Mouse (Mus musculus) left cerebral cortex, adult 9 months (tissue): ENCODE measurements around the gene Obsl1.

Experiments used
- DNase-seq, 2 experiments: peaks; one replicate each; pipeline ENCODE4 v3.0.0; 2022; ENCODE audit warnings: low spot score in 2 of 2

The Obsl1 gene

DNA sequence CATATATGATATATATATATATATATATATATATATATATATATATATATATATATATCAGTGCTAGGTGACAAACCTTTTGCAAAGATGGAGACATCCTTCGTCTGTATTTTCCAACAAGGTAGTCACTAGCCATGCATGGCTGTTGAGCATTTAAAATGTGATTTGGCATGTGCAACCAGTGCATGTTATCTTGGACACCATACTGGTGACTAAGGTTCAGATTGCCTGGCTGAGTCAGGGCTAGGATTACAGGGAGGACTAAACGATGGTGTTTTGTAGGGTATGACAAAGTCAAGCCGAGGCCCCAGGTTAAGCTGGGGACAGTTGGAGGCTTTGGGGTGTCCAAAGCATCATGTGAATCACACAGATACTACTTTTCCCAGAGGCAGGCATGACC lies 50.8 kb downstream of the Obsl1 start:
- no peak for DNase-seq

DNA sequence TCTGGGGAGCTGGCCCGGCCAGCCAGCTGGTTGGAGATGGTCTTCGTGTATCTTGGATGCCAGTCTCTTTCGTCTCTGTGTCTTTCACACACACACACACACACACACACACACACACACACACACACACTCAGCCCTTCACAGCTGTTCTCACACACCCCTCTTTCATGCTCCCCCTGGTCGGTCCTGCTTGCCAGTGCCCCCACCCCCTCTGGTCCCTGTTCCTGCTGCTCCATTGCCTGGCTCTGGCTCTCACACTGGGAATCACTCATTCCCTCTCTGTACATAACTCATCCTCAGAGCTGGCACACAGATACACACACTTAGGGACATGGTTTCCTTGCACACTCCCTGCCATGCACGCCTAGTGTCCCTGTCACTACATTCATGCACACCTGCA lies 54.4 kb downstream of the Obsl1 start:
- no peak for DNase-seq

DNA sequence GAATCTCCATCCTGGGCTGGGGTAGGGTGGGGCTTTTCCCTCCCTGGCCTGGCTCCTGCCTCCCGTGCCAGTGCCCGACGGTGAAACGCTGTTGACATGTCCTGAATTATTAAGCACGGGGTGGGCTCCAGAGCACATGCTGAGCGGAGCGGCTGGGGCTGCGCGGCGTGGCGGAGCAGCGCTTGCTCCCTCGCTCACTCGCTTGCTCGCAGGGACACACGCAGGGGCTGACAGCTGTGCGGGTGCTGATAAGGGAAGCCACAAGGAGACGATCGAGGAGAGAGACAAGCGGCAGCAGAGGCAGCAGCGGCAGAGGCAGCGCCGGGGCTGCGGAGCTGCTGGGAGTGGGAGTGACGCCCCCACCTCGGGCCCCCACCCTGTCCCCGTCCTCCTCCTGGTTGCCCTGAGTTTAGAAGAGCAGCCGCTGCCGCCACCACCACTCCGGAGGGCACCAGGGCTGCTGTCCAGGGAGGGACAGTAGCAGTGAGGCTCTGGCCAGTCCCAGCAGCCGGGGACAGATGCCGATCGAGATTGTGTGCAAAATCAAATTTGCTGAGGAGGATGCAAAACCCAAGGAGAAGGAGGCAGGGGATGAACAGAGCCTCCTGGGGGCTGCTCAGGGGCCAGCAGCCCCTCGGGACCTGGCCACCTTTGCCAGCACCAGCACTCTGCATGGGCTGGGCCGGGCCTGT lies 55.8 kb downstream of the Obsl1 start, which contains the start of gene Asic4:
Gene Asic4, plus strand, starts transcription at position 123 of the 692 bp plus-strand sequence.
- DNase-seq: no peak

DNA sequence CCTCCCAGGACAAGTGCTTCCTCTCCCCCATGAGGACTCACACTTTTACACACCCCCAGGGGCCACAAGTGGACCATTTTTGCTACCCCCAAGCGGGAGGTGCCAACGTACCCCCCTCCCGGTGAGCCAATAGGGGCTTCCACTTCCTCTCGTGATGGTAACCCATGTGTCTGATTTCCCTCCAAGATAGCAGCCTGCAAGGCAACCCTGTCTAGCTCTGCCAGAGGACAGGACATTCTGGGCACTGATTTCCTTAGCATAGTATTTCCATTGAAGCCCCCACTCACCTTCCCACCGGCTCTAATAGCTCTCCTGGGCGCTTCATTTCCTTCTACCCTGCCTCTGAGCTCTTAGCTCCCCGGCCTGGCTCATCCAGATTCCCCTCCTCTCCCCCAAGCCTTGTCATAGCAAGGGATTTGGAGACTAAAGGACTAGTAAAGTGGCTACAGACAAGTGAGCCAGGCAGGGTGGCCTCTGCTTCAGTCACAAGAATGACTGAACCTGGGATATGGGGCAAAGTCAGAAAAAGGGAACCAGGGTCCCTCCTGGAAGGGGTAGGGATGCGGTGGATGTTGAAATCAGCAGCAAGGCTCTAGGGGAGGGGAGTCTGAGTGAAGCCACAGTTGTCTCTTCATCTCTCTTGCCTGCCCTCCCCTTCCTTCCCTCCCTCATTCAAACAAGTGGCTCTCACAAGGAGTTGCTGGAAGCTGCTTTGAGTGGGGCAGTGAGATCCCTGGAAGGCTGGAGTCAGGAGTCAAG lies 56.7 kb downstream of the Obsl1 start:
- DNase-seq: no peak

DNA sequence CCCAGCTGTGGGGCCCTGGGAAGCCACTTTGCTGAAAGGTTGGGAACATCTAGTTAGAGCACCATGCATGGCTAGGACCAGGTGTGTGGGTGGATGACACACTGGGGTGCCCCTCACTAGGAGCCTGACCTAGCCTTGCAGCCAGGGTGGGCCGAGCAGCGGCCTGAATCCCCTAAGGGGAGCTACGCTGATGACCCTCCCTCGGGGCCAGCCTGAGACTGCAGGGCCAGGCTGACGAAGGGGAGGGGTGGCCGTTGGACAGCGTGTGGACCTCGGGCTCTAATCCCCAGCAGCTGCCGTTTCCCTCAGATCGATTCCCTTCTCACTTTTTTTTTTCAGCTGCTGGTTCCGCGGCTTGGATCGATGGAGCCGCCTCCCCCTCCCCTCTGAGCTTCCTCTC lies 57.3 kb downstream of the Obsl1 start:
- DNase-seq: no peak

DNA sequence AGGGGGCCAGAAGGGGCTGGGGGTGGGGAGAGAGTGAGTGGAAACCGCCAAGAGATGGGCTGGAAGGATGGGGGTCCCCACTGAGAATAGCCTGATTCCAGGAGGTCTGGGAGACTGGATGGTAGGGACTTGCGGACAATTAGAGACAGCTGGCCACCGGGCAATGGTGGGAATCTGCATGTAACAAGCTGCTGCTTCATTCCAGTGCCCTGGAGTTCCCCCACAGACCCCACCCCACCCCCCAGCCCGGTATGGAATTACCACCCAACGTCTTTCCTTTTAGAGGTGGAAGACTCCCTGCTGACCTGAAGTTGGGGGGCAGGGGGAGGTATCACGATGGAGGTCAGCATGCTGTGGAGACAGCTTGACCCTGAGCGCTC lies 58.2 kb downstream of the Obsl1 start:
- no peak for DNase-seq

DNA sequence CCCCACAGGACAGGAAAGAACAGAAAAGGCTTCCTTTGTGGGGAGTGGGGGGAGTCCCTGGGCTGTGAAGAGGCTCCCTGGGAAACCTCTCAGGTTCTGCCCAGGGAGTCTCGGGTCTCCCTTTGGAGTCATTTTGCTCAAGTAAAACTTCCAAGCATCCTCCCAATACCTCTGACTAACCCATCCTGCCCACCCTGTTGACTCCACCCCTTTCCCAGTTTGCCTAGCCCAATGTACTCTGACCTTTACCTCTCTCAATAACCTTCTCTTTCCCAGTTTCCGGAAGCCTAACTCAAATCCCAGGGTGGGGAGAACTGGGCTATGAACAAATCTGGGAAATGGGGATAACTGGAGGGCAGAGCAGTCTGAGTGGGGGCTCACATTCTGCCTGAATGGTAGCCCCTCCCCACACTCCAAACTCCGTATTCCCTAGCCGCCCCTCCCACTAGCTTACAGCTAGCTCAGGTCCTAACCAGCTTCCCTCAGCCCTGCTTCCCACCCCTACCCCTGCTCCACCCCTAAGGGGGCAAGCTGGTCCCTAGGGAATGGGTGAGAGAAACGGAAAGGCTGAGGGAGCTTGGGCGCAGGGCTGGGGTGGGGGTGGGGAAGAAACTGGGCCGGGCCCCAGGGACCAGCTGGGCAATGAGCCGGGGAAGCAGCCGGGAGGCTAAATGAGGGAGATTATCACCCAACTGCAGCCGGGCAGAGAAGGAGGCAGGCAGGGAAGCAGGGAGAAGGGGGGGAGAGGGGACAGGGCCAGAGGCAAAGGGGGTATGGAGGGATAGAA lies 58.8 kb downstream of the Obsl1 start:
- DNase-seq: no peak

DNA sequence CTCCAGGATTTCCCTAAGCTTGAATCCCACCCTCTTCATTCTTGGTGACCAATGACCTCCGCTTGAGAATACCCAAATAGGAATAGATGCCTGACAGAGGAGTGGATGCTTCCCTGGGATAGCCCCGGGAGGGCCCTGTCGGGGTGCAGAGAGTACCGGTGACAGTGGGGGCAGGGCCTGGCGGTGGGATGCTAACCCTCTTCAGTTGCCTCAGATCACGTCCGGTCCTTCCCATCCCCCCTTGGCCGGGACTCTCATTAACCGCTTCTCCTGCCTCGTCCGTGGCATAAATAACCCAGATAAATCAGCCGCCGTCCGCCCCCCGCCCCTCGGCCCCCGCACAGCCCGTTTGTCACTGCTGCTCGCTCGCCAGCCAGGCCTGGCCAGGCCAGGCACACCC lies 59.6 kb downstream of the Obsl1 start:
- no peak for DNase-seq

DNA sequence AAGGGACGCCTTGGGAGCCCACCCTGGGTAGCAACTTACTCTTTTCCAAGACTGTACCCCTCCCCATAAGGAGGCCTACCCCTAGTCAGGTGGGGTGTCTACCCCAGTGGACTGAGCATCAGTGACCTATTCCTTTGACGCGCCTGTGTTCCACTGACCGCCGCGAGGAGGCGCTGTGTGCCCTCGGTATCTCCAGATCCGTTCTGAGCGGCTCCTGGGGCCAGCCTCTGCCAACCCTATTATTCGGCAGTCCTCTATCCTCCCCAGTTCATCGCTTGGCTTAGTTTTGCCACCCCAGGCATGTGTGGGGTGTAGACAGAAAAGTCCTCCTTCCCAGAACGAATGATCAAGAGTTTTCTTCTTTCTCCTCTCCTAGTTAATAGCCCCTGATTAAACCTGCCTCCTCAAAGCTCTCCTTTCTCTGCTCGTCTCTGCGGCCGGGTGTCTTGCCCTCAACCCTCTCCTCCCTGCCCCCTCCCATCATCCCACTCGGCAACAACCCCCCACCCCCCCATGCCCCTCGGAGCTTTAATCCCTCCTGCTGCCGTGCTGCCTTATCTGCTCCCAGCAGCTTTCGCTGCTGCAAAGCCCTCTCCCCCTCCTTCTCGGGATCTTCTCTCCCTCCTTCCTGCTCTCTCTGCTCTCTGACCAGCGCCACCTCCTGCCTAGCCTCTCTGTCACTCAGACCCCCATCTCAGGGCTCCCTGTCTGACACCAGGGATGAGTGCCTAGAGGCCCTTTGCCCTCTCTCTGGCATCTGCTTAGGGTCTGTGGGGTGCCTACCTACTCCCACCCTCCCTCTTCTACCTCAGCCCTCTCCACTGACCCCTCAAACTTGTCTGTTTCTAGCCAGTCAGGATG lies 60.3 kb downstream of the Obsl1 start:
- DNase-seq: peak in 1 of 2 experiments; percentile 78

DNA sequence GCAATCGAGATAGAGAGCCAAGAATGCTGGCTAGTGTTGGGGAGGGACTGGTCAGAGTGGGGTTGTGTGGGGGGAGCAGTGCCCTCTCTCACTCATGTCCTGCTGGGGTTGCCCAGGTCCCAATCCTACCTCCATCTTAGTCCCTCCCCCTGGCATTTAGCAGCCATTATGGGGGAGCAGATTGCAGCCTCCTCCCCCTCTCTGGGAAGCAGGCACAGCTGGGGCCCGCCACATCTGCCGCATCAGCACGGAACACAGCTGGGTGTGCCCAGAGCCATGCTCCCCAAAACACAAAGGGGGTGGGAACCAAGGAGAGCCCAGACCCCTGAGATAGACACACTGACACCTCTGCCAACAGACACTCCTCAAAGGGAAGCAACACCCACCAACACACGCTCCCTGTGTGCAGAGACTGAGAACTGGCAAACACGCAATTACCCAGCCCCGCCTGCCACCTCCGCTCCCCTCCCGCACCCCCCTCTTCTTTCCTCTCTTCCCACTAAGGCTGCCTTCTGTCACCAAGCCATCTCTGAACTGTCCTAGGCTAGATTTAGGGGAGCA lies 61.0 kb downstream of the Obsl1 start:
- DNase-seq: peak in 1 of 2 experiments; percentile 59

DNA sequence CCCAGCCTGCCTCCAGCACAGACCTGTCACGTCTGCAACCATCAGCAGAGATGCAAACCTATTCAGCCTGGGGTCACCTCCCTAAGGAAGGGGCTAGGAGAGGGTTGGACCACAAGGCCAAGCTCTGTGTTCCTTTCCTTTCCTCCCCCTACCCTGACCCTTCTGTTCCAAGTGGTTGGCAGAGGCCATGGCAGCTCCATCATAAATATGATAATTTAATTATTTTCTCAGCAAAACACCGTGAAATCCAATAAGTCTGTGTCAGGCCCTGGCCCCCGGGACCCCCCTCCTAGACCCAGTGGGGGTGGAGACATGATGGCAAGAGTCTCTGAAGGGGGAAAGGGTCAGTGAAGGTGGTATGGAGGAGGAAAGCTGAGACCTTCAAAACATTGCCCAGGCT lies 62.0 kb downstream of the Obsl1 start:
- DNase-seq: no peak

DNA sequence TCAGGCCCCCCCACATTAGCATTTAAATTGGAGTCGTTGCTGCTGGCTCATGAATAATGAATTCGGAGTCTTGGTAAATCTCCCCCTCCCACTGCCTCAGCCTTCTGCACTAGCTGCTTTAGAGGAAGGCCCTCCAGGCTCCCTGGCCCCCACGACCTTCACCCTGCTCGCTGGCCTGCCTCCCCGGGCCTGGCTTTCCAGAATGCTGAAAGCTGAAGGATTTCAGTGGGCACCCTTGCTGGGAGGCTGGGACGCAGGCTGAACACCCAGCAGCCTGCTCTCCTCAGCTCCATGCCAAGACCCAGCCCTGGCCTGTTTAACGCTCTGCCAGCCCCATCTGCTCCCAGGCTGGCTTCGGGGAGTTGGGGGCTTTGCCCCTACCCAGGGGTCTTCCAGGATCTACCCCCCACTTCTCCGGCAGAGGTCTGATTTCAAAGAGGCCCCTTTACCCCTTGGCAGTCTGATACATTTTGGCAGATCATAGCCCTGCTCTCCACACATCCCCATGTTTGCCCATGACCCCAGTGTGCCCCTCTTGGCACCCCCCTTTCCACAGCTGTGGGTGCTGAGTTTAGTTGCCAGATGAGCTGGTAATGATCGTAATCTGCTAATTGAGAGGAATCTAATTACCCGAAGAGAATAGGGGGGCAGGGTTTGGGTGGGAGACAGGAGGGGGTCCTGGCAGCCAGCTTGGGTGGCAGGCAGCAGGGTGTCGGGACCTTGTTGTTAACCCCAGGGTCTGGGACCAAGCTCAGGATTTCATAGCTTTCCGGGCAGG lies 62.8 kb downstream of the Obsl1 start:
- no peak for DNase-seq

DNA sequence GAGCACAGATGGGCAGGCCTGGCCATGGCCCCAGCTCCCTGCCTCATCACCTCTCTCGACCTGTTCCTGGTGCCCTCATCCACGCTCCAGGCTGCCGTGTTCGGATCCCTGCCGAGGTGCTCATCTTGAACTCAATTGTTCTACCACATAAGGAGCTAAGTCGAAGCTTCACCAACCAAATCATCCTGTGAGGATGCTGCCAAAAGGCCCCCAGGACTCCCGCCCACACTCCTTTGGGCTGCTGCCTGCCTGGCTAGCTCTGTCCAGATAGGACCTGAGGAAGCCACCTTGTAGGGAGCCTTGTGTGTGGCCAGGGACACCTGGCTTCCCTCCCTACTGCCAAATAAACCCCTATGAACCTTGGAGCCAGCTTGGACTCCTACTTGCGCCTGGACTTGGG lies 63.4 kb downstream of the Obsl1 start:
- no peak for DNase-seq

DNA sequence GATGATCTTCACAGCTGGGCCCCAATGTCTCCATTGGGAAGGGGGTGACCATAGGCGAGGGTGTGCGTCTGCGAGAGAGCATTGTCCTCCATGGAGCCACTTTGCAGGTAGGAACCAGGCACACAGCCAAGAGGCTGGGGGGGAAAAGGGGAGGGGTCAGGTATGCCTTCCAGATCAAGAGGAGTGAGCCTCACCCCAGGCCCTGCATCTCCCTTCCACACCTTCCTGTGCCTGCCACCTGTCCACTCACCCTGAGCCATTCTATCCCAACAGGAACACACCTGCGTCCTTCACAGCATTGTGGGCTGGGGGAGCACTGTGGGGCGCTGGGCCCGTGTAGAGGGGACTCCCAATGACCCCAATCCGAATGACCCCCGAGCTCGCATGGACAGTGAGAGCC lies 64.1 kb downstream of the Obsl1 start:
- DNase-seq: no peak

DNA sequence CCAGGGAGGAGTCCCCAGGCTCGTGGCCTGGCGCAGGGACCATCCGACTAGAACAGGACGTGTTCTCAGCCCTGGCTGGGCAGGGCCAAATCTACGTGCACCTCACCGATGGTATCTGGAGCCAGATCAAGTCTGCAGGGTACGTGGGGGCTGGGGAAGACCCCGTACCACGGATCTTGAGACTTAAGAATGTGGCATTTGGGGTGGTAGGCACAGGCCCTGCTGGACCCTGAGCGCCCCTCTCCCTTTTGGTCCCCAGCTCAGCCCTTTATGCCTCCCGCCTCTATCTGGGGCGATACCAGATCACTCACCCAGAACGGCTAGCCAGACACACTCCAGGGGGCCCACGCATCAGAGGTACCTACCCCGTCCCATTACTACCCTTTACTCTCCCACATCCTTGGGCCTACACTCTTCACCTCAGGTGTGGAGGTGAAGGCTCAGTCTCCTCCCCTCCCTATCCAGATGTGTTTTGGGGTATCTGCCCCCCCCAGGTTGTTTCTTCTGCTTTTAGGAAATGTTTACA lies 64.7 kb downstream of the Obsl1 start:
- DNase-seq: no peak

DNA sequence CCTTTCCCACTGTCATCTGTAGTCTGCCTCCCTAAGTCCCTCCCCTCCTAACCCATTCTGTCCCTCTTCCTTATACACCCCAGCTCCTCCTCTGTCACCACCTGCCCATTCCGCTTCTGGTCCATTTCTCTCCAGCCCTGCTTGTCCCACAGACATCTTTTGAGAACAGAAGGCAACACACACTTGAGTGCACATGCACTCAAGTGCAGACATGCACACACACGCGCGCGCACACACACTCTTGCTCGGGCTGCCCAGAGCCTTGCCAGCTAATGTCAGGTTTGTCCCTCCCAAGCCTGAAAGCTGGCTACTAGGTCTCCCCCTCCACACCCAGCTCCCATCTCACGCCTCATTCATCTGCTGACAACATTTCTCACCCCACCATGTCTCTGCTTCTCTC lies 65.6 kb downstream of the Obsl1 start:
- no peak for DNase-seq

DNA sequence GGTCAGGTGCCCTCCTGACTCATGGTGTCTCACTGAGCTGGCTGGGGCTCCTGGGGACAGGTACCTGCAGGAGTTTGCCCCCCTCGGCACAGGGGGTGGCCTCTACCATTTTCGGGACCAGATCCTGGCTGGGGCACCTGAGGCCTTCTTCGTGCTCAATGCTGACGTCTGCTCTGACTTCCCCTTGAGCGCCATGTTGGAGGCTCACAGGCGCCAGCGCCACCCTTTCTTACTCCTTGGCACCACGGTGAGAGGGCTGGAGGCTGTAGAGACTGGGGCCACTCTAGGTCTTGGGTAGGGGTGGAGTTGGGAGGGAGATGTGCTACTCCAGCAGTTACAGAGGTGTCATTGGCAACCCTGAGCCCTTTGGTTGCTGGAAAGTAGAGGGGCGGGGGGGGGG lies 67.5 kb downstream of the Obsl1 start:
- DNase-seq: no peak

DNA sequence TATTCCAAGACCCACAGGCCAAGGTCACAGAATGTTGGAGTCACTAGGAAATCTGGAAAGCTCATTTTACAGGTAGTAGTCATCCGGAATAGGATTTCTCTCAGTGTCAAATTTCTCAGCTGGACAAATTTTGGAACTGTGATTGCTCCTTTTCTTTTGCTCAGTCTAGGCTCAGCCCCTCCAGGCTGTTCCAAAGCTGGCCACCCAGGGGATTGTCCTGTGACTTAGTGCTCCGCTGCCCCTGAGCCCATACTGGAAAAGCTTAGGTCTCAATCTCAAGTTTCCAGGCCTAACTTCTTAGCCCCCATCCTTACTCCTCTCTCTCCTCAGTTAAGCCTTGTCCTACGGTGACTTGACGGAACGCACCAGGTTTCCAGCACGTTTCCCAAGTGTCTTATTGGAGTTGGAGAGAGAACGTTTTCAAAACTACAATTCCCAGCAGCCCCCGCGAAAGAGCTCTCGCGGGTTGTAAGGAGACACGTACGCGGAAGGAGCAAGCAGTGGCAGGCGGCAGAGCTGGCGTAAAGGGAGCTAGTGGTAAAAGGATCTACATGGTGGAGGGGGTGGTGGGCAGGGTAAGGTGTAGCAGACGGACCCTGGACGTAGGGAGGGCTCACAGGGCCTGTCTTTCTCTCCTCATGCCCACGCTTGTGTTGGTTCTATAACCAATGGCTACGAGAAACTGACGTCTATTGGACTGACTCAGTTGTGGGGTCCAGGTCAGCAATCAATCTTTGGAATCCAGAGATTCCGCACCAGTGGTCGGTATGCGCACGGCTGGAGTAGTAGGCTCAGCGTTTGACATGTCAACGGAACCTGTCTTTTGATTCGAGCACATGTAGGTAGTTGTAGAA lies 70.5 kb downstream of the Obsl1 start, which contains the start of gene Gmppa:
Gene Gmppa, plus strand, starts transcription at position 456 of the 854 bp plus-strand sequence.
- peak in 1 of 2 experiments; percentile 87 for DNase-seq
